Mouse (Mus musculus): ENCODE measurements at regions not wholly inside any gene's neighbourhood (a gene's known extent, or its start where the extent isn't known, plus 50 kb on each side); places are given as distances from the start of the nearest gene placed in this dataset.

DNA sequence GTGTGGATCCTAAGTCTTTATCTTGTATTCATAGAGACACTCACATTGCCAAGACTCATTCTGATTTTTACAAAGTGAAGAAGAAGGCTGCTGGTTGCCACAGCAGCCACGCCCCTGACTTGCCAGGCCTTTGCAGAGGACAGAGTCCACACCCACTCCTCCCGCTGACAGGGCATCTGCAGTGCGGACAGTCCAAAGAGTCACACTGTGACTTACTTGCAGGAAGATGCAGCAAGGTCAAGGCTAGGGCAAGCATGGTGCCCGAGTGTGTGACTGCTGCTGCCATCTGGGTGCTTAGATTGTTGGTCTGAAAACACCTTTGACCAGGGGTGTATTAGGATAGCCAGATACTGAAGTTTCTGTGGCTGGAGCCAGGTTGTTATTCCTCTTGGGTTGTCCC lies 252.1 kb downstream of the Fgf9 start:
- H3K79me2 ChIP-seq (ENCODE audit: control insufficient read depth, insufficient read depth), result no peaks in the 10 kb centered on the region
- no peaks in the 10 kb centered on the region for H3K79me3 ChIP-seq (ENCODE audit: low read depth)
- no peak for TF ChIP-seq USF1 (IDR thresholded peaks at IDR 0.05; ENCODE audit: low read depth)
- no peak for TF ChIP-seq MYOD1 (IDR thresholded peaks at IDR 0.05; ENCODE audit: control insufficient read depth, insufficient read length, low read depth)
- no peak for TF ChIP-seq MAX (IDR thresholded peaks at IDR 0.05)
- TF ChIP-seq CTCF (IDR thresholded peaks at IDR 0.05; ENCODE audit: control insufficient read depth, insufficient read depth, insufficient read length), result no peak
- TF ChIP-seq FOSL1 (IDR thresholded peaks at IDR 0.05; ENCODE audit: insufficient read depth, low read length, poor library complexity, severe bottlenecking), result no peak
- TF ChIP-seq CEBPB (IDR thresholded peaks at IDR 0.05; ENCODE audit: low read depth), result no peak
- TF ChIP-seq MYOG (IDR thresholded peaks at IDR 0.05; ENCODE audit: control insufficient read depth, extremely low read depth, insufficient read length), result no peak
- H3K4me3 ChIP-seq (ENCODE audit: insufficient read depth, poor library complexity, severe bottlenecking), result no peak overlapping the region
- no peak overlapping the region for H3ac ChIP-seq (ENCODE audit: control insufficient read depth, insufficient read length, low read depth)
- H3K27me3 ChIP-seq (ENCODE audit: control insufficient read depth, insufficient read depth, insufficient read length), result no peaks in the 10 kb centered on the region
- H3K36me3 ChIP-seq (ENCODE audit: control insufficient read depth, insufficient read depth), result no peaks in the 10 kb centered on the region

GRCm38 (mm10) chr14:58321875-58322274 lies 251.5 kb downstream of the Fgf9 start:
- Histone ChIP-seq H3K4me3 (ENCODE audit: insufficient read depth, poor library complexity, severe bottlenecking) (no peak overlapping the region), H3K79me3 (ENCODE audit: low read depth) (no peaks in the 10 kb centered on the region), H3K79me2 (ENCODE audit: control insufficient read depth, insufficient read depth) (no peaks in the 10 kb centered on the region), H3K27me3 (ENCODE audit: control insufficient read depth, insufficient read depth, insufficient read length) (no peaks in the 10 kb centered on the region), H3K36me3 (ENCODE audit: control insufficient read depth, insufficient read depth) (no peaks in the 10 kb centered on the region), H3ac (ENCODE audit: control insufficient read depth, insufficient read length, low read depth) (no peak overlapping the region)
- TF ChIP-seq MYOG (IDR thresholded peaks at IDR 0.05; ENCODE audit: control insufficient read depth, extremely low read depth, insufficient read length) (no peak), MAX (IDR thresholded peaks at IDR 0.05) (no peak), CTCF (IDR thresholded peaks at IDR 0.05; ENCODE audit: control insufficient read depth, insufficient read depth, insufficient read length) (no peak), MYOD1 (IDR thresholded peaks at IDR 0.05; ENCODE audit: control insufficient read depth, insufficient read length, low read depth) (no peak), CEBPB (IDR thresholded peaks at IDR 0.05; ENCODE audit: low read depth) (no peak)

DNA sequence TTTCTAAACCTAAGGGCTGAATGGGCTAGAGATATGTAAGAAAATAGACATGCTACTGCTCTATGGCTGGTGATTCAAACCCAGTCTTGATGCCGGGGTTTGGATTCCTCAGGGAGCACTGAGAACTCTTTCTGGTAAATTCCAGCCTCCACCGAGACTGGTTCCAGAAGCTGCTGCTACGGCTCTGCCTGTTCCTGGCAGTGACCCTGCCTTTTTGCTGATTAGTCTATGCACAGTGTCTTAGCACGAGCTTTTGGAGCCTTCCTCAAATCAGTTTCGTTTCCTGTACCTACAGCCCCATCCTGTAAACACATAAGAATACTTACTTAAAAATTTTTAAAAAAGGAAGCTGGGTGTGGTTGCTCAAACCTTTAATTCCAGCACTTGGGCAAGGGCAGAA lies 250.9 kb downstream of the Fgf9 start:
- H3K79me2 ChIP-seq (ENCODE audit: control insufficient read depth, insufficient read depth), result no peaks in the 10 kb centered on the region
- TF ChIP-seq MYOD1 (IDR thresholded peaks at IDR 0.05; ENCODE audit: control insufficient read depth, insufficient read length, low read depth) (no peak), USF1 (IDR thresholded peaks at IDR 0.05; ENCODE audit: low read depth) (no peak), CEBPB (IDR thresholded peaks at IDR 0.05; ENCODE audit: low read depth) (no peak), CTCF (IDR thresholded peaks at IDR 0.05; ENCODE audit: control insufficient read depth, insufficient read depth, insufficient read length) (no peak), MYOG (IDR thresholded peaks at IDR 0.05; ENCODE audit: control insufficient read depth, extremely low read depth, insufficient read length) (no peak), MAX (IDR thresholded peaks at IDR 0.05) (no peak), FOSL1 (IDR thresholded peaks at IDR 0.05; ENCODE audit: insufficient read depth, low read length, poor library complexity, severe bottlenecking) (no peak)
- no peaks in the 10 kb centered on the region for H3K36me3 ChIP-seq (ENCODE audit: control insufficient read depth, insufficient read depth)
- no peaks in the 10 kb centered on the region for H3K79me3 ChIP-seq (ENCODE audit: low read depth)
- H3K4me3 ChIP-seq (ENCODE audit: insufficient read depth, poor library complexity, severe bottlenecking), result no peak overlapping the region
- H3K27me3 ChIP-seq (ENCODE audit: control insufficient read depth, insufficient read depth, insufficient read length), result no peaks in the 10 kb centered on the region
- no peak overlapping the region for H3ac ChIP-seq (ENCODE audit: control insufficient read depth, insufficient read length, low read depth)

DNA sequence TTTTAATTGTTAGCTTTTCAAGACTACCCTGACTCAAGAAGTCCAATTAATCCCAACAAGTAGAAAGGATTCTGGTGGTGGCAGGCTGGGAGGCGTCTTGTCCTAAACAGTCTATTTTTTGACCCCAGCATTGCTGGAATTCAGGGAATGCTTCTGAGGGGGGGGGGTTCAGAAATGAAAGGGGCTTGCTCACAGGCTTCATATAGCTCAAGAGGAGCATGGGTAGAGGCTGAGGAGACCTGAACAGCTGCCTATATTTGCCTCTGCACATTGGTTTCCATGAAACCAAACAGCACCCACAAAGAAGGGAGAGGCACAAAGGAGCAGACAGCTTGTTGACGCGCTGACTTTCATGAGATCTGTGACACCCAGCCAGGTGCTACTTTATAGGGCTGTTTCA lies 247.3 kb downstream of the Fgf9 start:
- H3K36me3 ChIP-seq (ENCODE audit: control insufficient read depth, insufficient read depth), result no peaks in the 10 kb centered on the region
- no peak overlapping the region for H3ac ChIP-seq (ENCODE audit: control insufficient read depth, insufficient read length, low read depth)
- no peak overlapping the region for H3K4me3 ChIP-seq (ENCODE audit: insufficient read depth, poor library complexity, severe bottlenecking)
- no peaks in the 10 kb centered on the region for H3K27me3 ChIP-seq (ENCODE audit: control insufficient read depth, insufficient read depth, insufficient read length)
- no peaks in the 10 kb centered on the region for H3K79me3 ChIP-seq (ENCODE audit: low read depth)
- no peaks in the 10 kb centered on the region for H3K79me2 ChIP-seq (ENCODE audit: control insufficient read depth, insufficient read depth)
- TF ChIP-seq CEBPB (IDR thresholded peaks at IDR 0.05; ENCODE audit: low read depth) (no peak), FOSL1 (IDR thresholded peaks at IDR 0.05; ENCODE audit: insufficient read depth, low read length, poor library complexity, severe bottlenecking) (no peak), CTCF (IDR thresholded peaks at IDR 0.05; ENCODE audit: control insufficient read depth, insufficient read depth, insufficient read length) (no peak), MYOD1 (IDR thresholded peaks at IDR 0.05; ENCODE audit: control insufficient read depth, insufficient read length, low read depth) (no peak), MAX (IDR thresholded peaks at IDR 0.05) (no peak), MYOG (IDR thresholded peaks at IDR 0.05; ENCODE audit: control insufficient read depth, extremely low read depth, insufficient read length) (no peak), USF1 (IDR thresholded peaks at IDR 0.05; ENCODE audit: low read depth) (no peak)

GRCm38 (mm10) chr14:58317231-58317630 lies 246.9 kb downstream of the Fgf9 start:
- TF ChIP-seq CTCF (IDR thresholded peaks at IDR 0.05; ENCODE audit: control insufficient read depth, insufficient read depth, insufficient read length) (no peak), FOSL1 (IDR thresholded peaks at IDR 0.05; ENCODE audit: insufficient read depth, low read length, poor library complexity, severe bottlenecking) (no peak), MAX (IDR thresholded peaks at IDR 0.05) (no peak), MYOG (IDR thresholded peaks at IDR 0.05; ENCODE audit: control insufficient read depth, extremely low read depth, insufficient read length) (no peak), MYOD1 (IDR thresholded peaks at IDR 0.05; ENCODE audit: control insufficient read depth, insufficient read length, low read depth) (no peak), USF1 (IDR thresholded peaks at IDR 0.05; ENCODE audit: low read depth) (no peak), CEBPB (IDR thresholded peaks at IDR 0.05; ENCODE audit: low read depth) (no peak)
- no peaks in the 10 kb centered on the region for H3K79me3 ChIP-seq (ENCODE audit: low read depth)
- H3ac ChIP-seq (ENCODE audit: control insufficient read depth, insufficient read length, low read depth), result no peak overlapping the region
- no peaks in the 10 kb centered on the region for H3K36me3 ChIP-seq (ENCODE audit: control insufficient read depth, insufficient read depth)
- H3K4me3 ChIP-seq (ENCODE audit: insufficient read depth, poor library complexity, severe bottlenecking), result no peak overlapping the region
- H3K79me2 ChIP-seq (ENCODE audit: control insufficient read depth, insufficient read depth), result no peaks in the 10 kb centered on the region
- H3K27me3 ChIP-seq (ENCODE audit: control insufficient read depth, insufficient read depth, insufficient read length), result no peaks in the 10 kb centered on the region

GRCm38 (mm10) chr14:58307695-58308094 lies 237.3 kb downstream of the Fgf9 start:
- TF ChIP-seq MAX (IDR thresholded peaks at IDR 0.05) (no peak), FOSL1 (IDR thresholded peaks at IDR 0.05; ENCODE audit: insufficient read depth, low read length, poor library complexity, severe bottlenecking) (no peak), CTCF (IDR thresholded peaks at IDR 0.05; ENCODE audit: control insufficient read depth, insufficient read depth, insufficient read length) (no peak), MYOG (IDR thresholded peaks at IDR 0.05; ENCODE audit: control insufficient read depth, extremely low read depth, insufficient read length) (no peak), USF1 (IDR thresholded peaks at IDR 0.05; ENCODE audit: low read depth) (no peak), MYOD1 (IDR thresholded peaks at IDR 0.05; ENCODE audit: control insufficient read depth, insufficient read length, low read depth) (no peak), CEBPB (IDR thresholded peaks at IDR 0.05; ENCODE audit: low read depth) (no peak)
- no peaks in the 10 kb centered on the region for H3K79me3 ChIP-seq (ENCODE audit: low read depth)
- no peak overlapping the region for H3ac ChIP-seq (ENCODE audit: control insufficient read depth, insufficient read length, low read depth)
- no peak overlapping the region for H3K4me3 ChIP-seq (ENCODE audit: insufficient read depth, poor library complexity, severe bottlenecking)
- no peaks in the 10 kb centered on the region for H3K79me2 ChIP-seq (ENCODE audit: control insufficient read depth, insufficient read depth)
- H3K36me3 ChIP-seq (ENCODE audit: control insufficient read depth, insufficient read depth), result no peaks in the 10 kb centered on the region
- no peaks in the 10 kb centered on the region for H3K27me3 ChIP-seq (ENCODE audit: control insufficient read depth, insufficient read depth, insufficient read length)

All from C2C12 (cell line).